Mouse (Mus musculus) small intestine, adult 2 months (tissue): Measurements from ENCODE around the gene Akap5.

ENCODE experiments used
- CTCF ChIP-seq: fragments of 200-500 bp; IDR thresholded peaks from 2 replicates; pipeline ENCODE4 v1.5.1; 2012; ENCODE audit warnings: low read depth, mild to moderate bottlenecking, control low read depth, inconsistent platforms, low read length, moderate library complexity, mixed read lengths; ENCODE audit not compliant: insufficient replicate concordance, insufficient read length; ENCODE audit errors: extremely low read depth
- POLR2A ChIP-seq: fragments of 200-500 bp; IDR thresholded peaks from 2 replicates; pipeline ENCODE4 v1.6.1; 2012; ENCODE audit warnings: low read depth, mild to moderate bottlenecking, control low read depth, inconsistent platforms, low read length, moderate library complexity

DNA sequence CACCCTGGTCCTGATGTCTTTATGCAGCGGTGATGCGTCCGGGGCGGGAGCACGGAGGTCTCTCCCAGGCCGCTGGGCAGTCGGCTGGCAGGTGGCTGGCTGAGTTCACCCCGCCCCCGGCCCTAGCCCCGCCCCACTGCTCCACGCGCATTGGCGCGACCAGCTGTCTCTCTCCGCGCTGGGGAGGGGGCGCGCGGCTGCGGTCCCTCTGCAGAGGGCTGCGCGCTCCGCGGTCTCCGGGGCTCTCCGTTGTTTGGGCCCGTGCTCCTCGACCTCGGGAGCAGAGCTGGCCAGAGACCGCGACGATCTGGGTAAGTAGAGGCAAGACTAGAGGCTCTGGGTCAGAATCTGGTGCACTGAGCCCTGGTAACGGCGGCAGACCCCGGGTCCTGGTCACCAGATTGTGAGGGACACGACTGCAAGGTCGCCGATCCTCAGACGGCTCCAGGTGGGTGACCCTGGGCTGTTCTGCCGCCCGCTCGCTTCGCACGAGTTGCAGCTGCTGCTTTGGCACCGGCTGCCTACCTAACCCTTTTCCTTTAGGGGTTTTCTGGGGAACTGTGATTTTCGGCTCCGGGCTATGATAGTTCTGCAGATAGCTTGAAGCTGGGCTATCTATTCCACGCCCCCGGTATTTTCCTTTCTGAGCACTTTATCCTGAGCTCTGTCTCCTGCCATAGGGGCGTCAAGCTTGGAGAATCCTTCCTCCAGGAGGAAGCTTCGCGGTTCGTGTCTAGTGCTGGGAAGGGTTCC, at the start of gene Akap5:
- no peak for TF ChIP-seq CTCF
- TF ChIP-seq POLR2A: 0 out of 2 replicates have a peak, but pooled peaks have one; percentile 13
